ENCODE assay signal across 11 mouse cellular contexts in the genomic region with DNA sequence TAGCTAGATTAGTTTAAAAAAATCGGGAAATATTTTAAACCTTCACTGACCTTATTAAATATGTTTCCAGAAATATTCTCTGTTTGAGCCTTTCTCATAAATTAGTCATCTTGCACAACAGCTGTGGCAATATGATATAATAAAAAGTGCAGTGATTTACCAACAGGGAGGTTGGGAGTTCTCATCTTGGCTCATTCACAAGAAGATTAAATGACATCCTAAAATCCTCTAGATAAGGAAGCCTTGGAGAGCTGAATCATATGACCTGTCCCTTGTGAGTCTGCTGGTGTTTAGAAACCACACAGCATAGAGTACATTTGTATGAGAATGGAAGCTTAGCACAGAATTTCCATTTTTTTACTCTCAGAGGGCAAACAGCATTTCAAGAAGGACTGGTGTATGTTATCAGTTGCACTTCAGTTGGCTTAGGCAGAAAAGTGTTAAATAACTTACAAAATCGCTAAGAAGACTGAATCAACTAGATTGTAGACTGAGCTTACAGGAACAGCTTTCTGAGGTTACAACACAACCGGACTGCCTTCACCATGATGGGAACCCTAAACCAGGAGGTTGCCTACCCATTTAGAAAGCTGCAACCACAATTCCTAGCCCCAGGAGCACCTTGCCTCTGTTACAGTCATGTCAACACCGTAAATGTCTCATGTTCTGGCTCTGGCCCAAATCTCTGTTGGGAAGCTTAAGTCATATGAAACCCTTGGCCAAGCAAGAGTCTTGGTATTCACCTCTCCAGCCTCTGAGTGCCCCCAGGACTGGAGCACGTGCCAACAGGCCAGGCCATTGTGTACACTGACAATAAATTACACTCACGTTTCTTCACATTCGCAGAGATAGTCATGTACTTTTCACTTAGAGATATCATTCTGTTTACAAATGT.
A peak's percentile ranks its signal among the peaks of the same experiment; 100 is the strongest.
DNase-seq lines count a peak whose midpoint lies in the region; ATAC-seq and TF ChIP-seq lines count a peak whose summit lies in the region.
"Had no signal": no experiment of that assay in that cellular context is flagged by ENCODE, and none has a peak within 500 bp of the region (broad histone marks: within the 10 kb centered on the region; RNA-seq: fewer than 3 reads in every experiment).

No protein-coding gene starts in this region.

- peak overlapping the region; percentile 28; the same call in 1 of the 2 replicates for H3K27ac ChIP-seq in kidney, postnatal 0 days
- H3K27ac ChIP-seq in hindbrain, postnatal 0 days, result no peak overlapping the region
- no peak overlapping the region for H3K27ac ChIP-seq in stomach, postnatal 0 days (replicated peaks)
- H3K27ac ChIP-seq: hindbrain, embryonic 12.5 days; liver, embryonic 12.5 days had no signal

- no peaks in the 10 kb centered on the region for H3K9me3 ChIP-seq in kidney, postnatal 0 days (replicated peaks; ENCODE audit: low read length)
- H3K9me3 ChIP-seq in hindbrain, postnatal 0 days (ENCODE audit: low read length), result no peaks in the 10 kb centered on the region
- H3K9me3 ChIP-seq in stomach, postnatal 0 days (ENCODE audit: control insufficient read depth, low read length), result no peaks in the 10 kb centered on the region
- H3K9me3 ChIP-seq: hindbrain, embryonic 12.5 days; liver, embryonic 12.5 days had no signal

- no peak overlapping the region for H3K4me2 ChIP-seq in kidney, postnatal 0 days (ENCODE audit: low read length)
- peak overlapping the region; percentile 57 for H3K4me2 ChIP-seq in myocyte (ENCODE audit: low read depth)
- no peak overlapping the region for H3K4me2 ChIP-seq in hindbrain, postnatal 0 days (ENCODE audit: low read depth, low read length)
- H3K4me2 ChIP-seq in stomach, postnatal 0 days (replicated peaks; ENCODE audit: low read depth), result no peak overlapping the region
- H3K4me2 ChIP-seq: hindbrain, embryonic 12.5 days; liver, embryonic 12.5 days had no signal

- ATAC-seq in kidney, postnatal 0 days (replicated peaks; ENCODE audit: low FRiP score, low read depth), result no peak
- no peak for ATAC-seq in hindbrain, postnatal 0 days
- ATAC-seq in stomach, postnatal 0 days (ENCODE audit: low FRiP score, low TSS enrichment), result no peak
- ATAC-seq: liver, embryonic 12.5 days had no signal

- no peaks in the 10 kb centered on the region for H3K79me2 ChIP-seq in myocyte (ENCODE audit: control insufficient read depth, insufficient read depth)

- no peaks in the 10 kb centered on the region for H3K4me1 ChIP-seq in kidney, postnatal 0 days (replicated peaks; ENCODE audit: insufficient read depth, low read length)
- H3K4me1 ChIP-seq in hindbrain, postnatal 0 days (ENCODE audit: insufficient read depth, low read length), result no peaks in the 10 kb centered on the region
- no peaks in the 10 kb centered on the region for H3K4me1 ChIP-seq in stomach, postnatal 0 days (replicated peaks; ENCODE audit: control insufficient read depth, insufficient read depth)
- H3K4me1 ChIP-seq: hindbrain, embryonic 12.5 days had no signal

- 66% methylated on average over 7 of the region's 7 CpGs for WGBS in kidney, postnatal 0 days
- WGBS in hindbrain, postnatal 0 days, result 75% methylated on average over 7 of the region's 7 CpGs
- 67% methylated on average over 7 of the region's 7 CpGs for WGBS in stomach, postnatal 0 days

- H3K36me3 ChIP-seq in kidney, postnatal 0 days (ENCODE audit: insufficient read depth, low read length), result no peaks in the 10 kb centered on the region
- peaks cover 27% of the 10 kb centered on the region for H3K36me3 ChIP-seq in myocyte (ENCODE audit: control insufficient read depth, insufficient read depth)
- peaks cover 7% of the 10 kb centered on the region; the same call in 1 of the 2 replicates for H3K36me3 ChIP-seq in hindbrain, postnatal 0 days (ENCODE audit: insufficient read depth, low read length)
- H3K36me3 ChIP-seq in stomach, postnatal 0 days (ENCODE audit: control insufficient read depth, insufficient read depth, low read length), result no peaks in the 10 kb centered on the region

- no peaks in the 10 kb centered on the region for H3K27me3 ChIP-seq in kidney, postnatal 0 days (ENCODE audit: insufficient read depth, low read length)
- no peaks in the 10 kb centered on the region for H3K27me3 ChIP-seq in myocyte (ENCODE audit: control insufficient read depth, insufficient read depth, insufficient read length)
- no peaks in the 10 kb centered on the region for H3K27me3 ChIP-seq in hindbrain, postnatal 0 days (ENCODE audit: insufficient read depth, low read length)
- H3K27me3 ChIP-seq in stomach, postnatal 0 days (ENCODE audit: control insufficient read depth, insufficient read depth, low read length), result no peaks in the 10 kb centered on the region
- H3K27me3 ChIP-seq: hindbrain, embryonic 12.5 days; liver, embryonic 12.5 days had no signal

- no peak overlapping the region for H3K4me3 ChIP-seq in kidney, postnatal 0 days (replicated peaks; ENCODE audit: low read depth, low read length)
- H3K4me3 ChIP-seq in myocyte, result no peak overlapping the region
- H3K4me3 ChIP-seq in hindbrain, postnatal 0 days (ENCODE audit: low read length), result no peak overlapping the region
- no peak overlapping the region for H3K4me3 ChIP-seq in stomach, postnatal 0 days (ENCODE audit: low read depth, low read length)
- H3K4me3 ChIP-seq: erythroblast, embryonic 14.5 days; hindbrain, embryonic 12.5 days; liver, embryonic 12.5 days had no signal

- no peak for TF ChIP-seq EP300 in stomach, postnatal 0 days (optimal IDR thresholded peaks at IDR 0.05)

- no peak for TF ChIP-seq POLR2A in myocyte (IDR thresholded peaks at IDR 0.05; ENCODE audit: insufficient read length, low read depth)

- DNase-seq in adrenal gland, postnatal 10 days, result peak; percentile 15
- no peak for DNase-seq in adrenal gland, adult 8-10 months
- DNase-seq in kidney, postnatal 0 days (ENCODE audit: low spot score), result peak; percentile 58
- DNase-seq in kidney, adult 11 months, result no peak
- DNase-seq in heart, postnatal 4 days, result peak; percentile 32
- DNase-seq in hindbrain, postnatal 0 days (ENCODE audit: low spot score), result no peak
- DNase-seq in stomach, postnatal 0 days (ENCODE audit: low spot score), result no peak

- no peak overlapping the region for H3ac ChIP-seq in myocyte (ENCODE audit: control insufficient read depth, insufficient read length)

- TF ChIP-seq CTCF in kidney, postnatal 0 days (IDR thresholded peaks at IDR 0.05; ENCODE audit: low read depth), result no peak
- TF ChIP-seq CTCF in hindbrain, postnatal 0 days (IDR thresholded peaks at IDR 0.05; ENCODE audit: low read depth), result no peak
- TF ChIP-seq CTCF in stomach, postnatal 0 days (IDR thresholded peaks at IDR 0.05; ENCODE audit: low read depth), result no peak

- H3K9ac ChIP-seq in kidney, postnatal 0 days (ENCODE audit: low read depth, low read length), result no peak overlapping the region
- no peak overlapping the region for H3K9ac ChIP-seq in hindbrain, postnatal 0 days (replicated peaks; ENCODE audit: low read length)
- H3K9ac ChIP-seq in stomach, postnatal 0 days (ENCODE audit: low read length), result no peak overlapping the region
- H3K9ac ChIP-seq: hindbrain, embryonic 12.5 days; liver, embryonic 12.5 days had no signal

TF ChIP-seq in myocyte, 11 proteins besides CTCF, POLR2A, EP300 and RAD21:
- TF ChIP-seq USF1 (IDR thresholded peaks at IDR 0.05; ENCODE audit: low read depth) (peak; percentile 80), SRF (IDR thresholded peaks at IDR 0.05; ENCODE audit: control insufficient read depth, insufficient read length, low read depth) (no peak), TCF12 (IDR thresholded peaks at IDR 0.05; ENCODE audit: insufficient read depth, poor library complexity, severe bottlenecking) (peak; percentile 27), E2F4 (IDR thresholded peaks at IDR 0.05; ENCODE audit: insufficient read depth) (no peak), MYOD1 (IDR thresholded peaks at IDR 0.05; ENCODE audit: control insufficient read depth in 1 of 3, insufficient read length in 2 of 3, low read depth in 2 of 3) (peak; percentile 11 to 48 (median 15)), MYOG (IDR thresholded peaks at IDR 0.05; ENCODE audit: control insufficient read depth in 1 of 3, insufficient read depth in 1 of 3, insufficient read length in 2 of 3, low read depth in 2 of 3) (peak in 1 of 3 experiments; percentile 75), POLR2AphosphoS2 (IDR thresholded peaks at IDR 0.05; ENCODE audit: insufficient read length, low read depth) (no peak), CEBPB (IDR thresholded peaks at IDR 0.05; ENCODE audit: insufficient read depth, poor library complexity, severe bottlenecking) (peak; percentile 94), REST (IDR thresholded peaks at IDR 0.05; ENCODE audit: insufficient read depth, insufficient read length) (no peak)

Comparison
In these comparisons a context has a peak if more than half of its experiments do, and no peak if none do; other contexts are left out.
1. DNase-seq: peak in adrenal gland, postnatal 10 days (single experiment), kidney, postnatal 0 days (single experiment) and heart, postnatal 4 days (single experiment); none in adrenal gland, adult 8-10 months (single experiment), kidney, adult 11 months (single experiment), hindbrain, postnatal 0 days (single experiment) and stomach, postnatal 0 days (single experiment).